Mouse (Mus musculus) limb, embryonic 12.5 days (tissue): ENCODE measurements at regions not wholly inside any gene's neighbourhood (a gene's known extent, or its start where the extent isn't known, plus 50 kb on each side); places are given as distances from the start of the nearest gene placed in this dataset.

ENCODE experiments used
- ATAC-seq: fragments of 200-750 bp; cut with Nextera tagmentation; 2 replicates; pipeline ENCODE4 v1.8.0; 2017; ENCODE audit warnings: low read depth, moderate TSS enrichment; ENCODE audit not compliant: insufficient number of reproducible peaks, insufficient read depth, low FRiP score, low TSS enrichment
- H3K27ac ChIP-seq: fragments of 300-500 bp; sonication (generic); 2 replicates; pipeline ENCODE4 v1.5.1; 2016; ENCODE audit warnings: mild to moderate bottlenecking, moderate library complexity
- H3K27me3 ChIP-seq: fragments of 300-500 bp; sonication (generic); 2 replicates; pipeline ENCODE4 v1.6.1; 2016; ENCODE audit warnings: mild to moderate bottlenecking, moderate library complexity
- H3K36me3 ChIP-seq: fragments of 300-500 bp; sonication (generic); 2 replicates; pipeline ENCODE4 v1.6.1; 2016; ENCODE audit warnings: mild to moderate bottlenecking, moderate library complexity
- H3K4me1 ChIP-seq: fragments of 300-500 bp; sonication (generic); replicated peaks from 2 replicates; pipeline ENCODE4 v1.6.1; 2016
- H3K4me2 ChIP-seq: fragments of 300-500 bp; sonication (generic); 2 replicates; pipeline ENCODE4 v1.6.1; 2016; ENCODE audit warnings: mild to moderate bottlenecking, moderate library complexity
- H3K4me3 ChIP-seq: fragments of 300-500 bp; sonication (generic); replicated peaks from 2 replicates; pipeline ENCODE4 v1.5.1; 2016; ENCODE audit warnings: mild to moderate bottlenecking
- H3K9ac ChIP-seq: fragments of 300-500 bp; sonication (generic); replicated peaks from 2 replicates; pipeline ENCODE4 v1.6.1; 2016; ENCODE audit warnings: mild to moderate bottlenecking, moderate library complexity
- H3K9me3 ChIP-seq: fragments of 300-500 bp; sonication (generic); 2 replicates; pipeline ENCODE4 v1.6.1; 2016; ENCODE audit warnings: mild to moderate bottlenecking, moderate library complexity
- WGBS: fragments of 180-500 bp; shearing (Covaris S2); methylation state at CpG from one replicate; pipeline ENCODE4 v1.1.7; 2016; 5-methylcytosine and 5-hydroxymethylcytosine counted together

GRCm38 (mm10) chr8:80318231-80318870, 175.2 kb upstream of the Gypa start:
- H3K9me3 ChIP-seq, result no peaks in the 10 kb centered on the region
- WGBS, result 8% methylated on average over 6 of the region's 6 CpGs
- H3K36me3 ChIP-seq, result no peaks in the 10 kb centered on the region
- peaks cover 49% of the 10 kb centered on the region for H3K4me1 ChIP-seq
- ATAC-seq, result peak; percentile 78
- H3K27ac ChIP-seq, result peak overlapping the region; percentile 56; the same call in 1 of the 2 replicates
- H3K9ac ChIP-seq, result no peak overlapping the region
- H3K4me2 ChIP-seq, result no peak overlapping the region
- H3K27me3 ChIP-seq, result peaks cover 6% of the 10 kb centered on the region; the same call in 1 of the 2 replicates
- H3K4me3 ChIP-seq, result no peak overlapping the region

- Histone ChIP-seq H3K27me3 (peaks cover 16% of the 10 kb centered on the region; the same call in 1 of the 2 replicates), H3K9me3 (no peaks in the 10 kb centered on the region), H3K36me3 (no peaks in the 10 kb centered on the region), H3K4me1 (peaks cover 46% of the 10 kb centered on the region), H3K27ac (peak overlapping the region; percentile 62; the same call in 1 of the 2 replicates), H3K9ac (no peak overlapping the region), H3K4me3 (peak overlapping the region; percentile 17; the same call in 1 of the 2 replicates), H3K4me2 (peak overlapping the region; percentile 52)
- ATAC-seq, result peak; percentile 54; the same call in 1 of the 2 replicates
- 3% methylated on average over 13 of the region's 13 CpGs for WGBS
These were observed 178.2 kb upstream of the Gypa start for GRCm38 (mm10) chr8:80315371-80315770.

- Histone ChIP-seq H3K27ac (peak overlapping the region; percentile 64), H3K9me3 (no peaks in the 10 kb centered on the region), H3K36me3 (no peaks in the 10 kb centered on the region), H3K27me3 (peaks cover 16% of the 10 kb centered on the region; the same call in 1 of the 2 replicates), H3K4me3 (no peak overlapping the region), H3K4me2 (peak overlapping the region; percentile 52), H3K4me1 (peaks cover 42% of the 10 kb centered on the region), H3K9ac (no peak overlapping the region)
- 3% methylated on average over 7 of the region's 7 CpGs for whole genome bisulfite sequencing
- peak; percentile 71 for ATAC-seq
These were observed 178.8 kb upstream of the Gypa start for GRCm38 (mm10) chr8:80314826-80315225.

- Histone ChIP-seq H3K4me2 (peak overlapping the region; percentile 52), H3K4me1 (peaks cover 36% of the 10 kb centered on the region), H3K36me3 (no peaks in the 10 kb centered on the region), H3K9ac (no peak overlapping the region), H3K27ac (0 out of 2 replicates have a peak overlapping the region, but pooled peaks have one; percentile 50), H3K27me3 (peaks cover 16% of the 10 kb centered on the region; the same call in 1 of the 2 replicates), H3K9me3 (no peaks in the 10 kb centered on the region), H3K4me3 (no peak overlapping the region)
- 26% methylated on average over 12 of the region's 12 CpGs for WGBS
- no peak for ATAC-seq
These were observed 179.5 kb upstream of the Gypa start for GRCm38 (mm10) chr8:80313883-80314635.

GRCm38 (mm10) chr8:80307761-80308160, 185.8 kb upstream of the Gypa start:
- Histone ChIP-seq H3K9me3 (no peaks in the 10 kb centered on the region), H3K36me3 (no peaks in the 10 kb centered on the region), H3K27ac (no peak overlapping the region), H3K4me2 (no peak overlapping the region), H3K27me3 (0 out of 2 replicates have a peak, but pooled peaks cover 8% of the 10 kb centered on the region), H3K9ac (no peak overlapping the region), H3K4me1 (no peaks in the 10 kb centered on the region), H3K4me3 (no peak overlapping the region)
- no peak for ATAC-seq
- 82% methylated on average over 4 of the region's 4 CpGs for WGBS

- Histone ChIP-seq H3K4me2 (no peak overlapping the region), H3K9me3 (no peaks in the 10 kb centered on the region), H3K9ac (no peak overlapping the region), H3K27me3 (no peaks in the 10 kb centered on the region), H3K4me1 (no peaks in the 10 kb centered on the region), H3K4me3 (no peak overlapping the region), H3K36me3 (no peaks in the 10 kb centered on the region), H3K27ac (no peak overlapping the region)
- no peak for ATAC-seq
- 77% methylated on average over 5 of the region's 5 CpGs for WGBS
These were observed 195.0 kb upstream of the Gypa start for GRCm38 (mm10) chr8:80298596-80298995.

GRCm38 (mm10) chr8:80290311-80290710, 203.3 kb upstream of the Gypa start:
- no peaks in the 10 kb centered on the region for H3K9me3 ChIP-seq
- H3K4me1 ChIP-seq, result no peaks in the 10 kb centered on the region
- no peaks in the 10 kb centered on the region for H3K27me3 ChIP-seq
- 86% methylated on average over 1 of the region's 1 CpGs for WGBS
- no peaks in the 10 kb centered on the region for H3K36me3 ChIP-seq
- no peak overlapping the region for H3K4me3 ChIP-seq
- H3K4me2 ChIP-seq, result no peak overlapping the region
- H3K27ac ChIP-seq, result no peak overlapping the region
- ATAC-seq, result no peak
- H3K9ac ChIP-seq, result no peak overlapping the region

GRCm38 (mm10) chr8:80289282-80289681, 204.3 kb upstream of the Gypa start:
- Histone ChIP-seq H3K4me2 (no peak overlapping the region), H3K9me3 (no peaks in the 10 kb centered on the region), H3K4me3 (no peak overlapping the region), H3K36me3 (no peaks in the 10 kb centered on the region), H3K27ac (no peak overlapping the region), H3K27me3 (no peaks in the 10 kb centered on the region), H3K4me1 (no peaks in the 10 kb centered on the region), H3K9ac (no peak overlapping the region)
- WGBS, result 46% methylated on average over 6 of the region's 6 CpGs
- no peak for ATAC-seq

- Histone ChIP-seq H3K27ac (no peak overlapping the region), H3K4me3 (no peak overlapping the region), H3K9me3 (no peaks in the 10 kb centered on the region), H3K9ac (no peak overlapping the region), H3K4me1 (peaks cover 8% of the 10 kb centered on the region; the same call in 1 of the 2 replicates), H3K36me3 (no peaks in the 10 kb centered on the region), H3K4me2 (no peak overlapping the region), H3K27me3 (no peaks in the 10 kb centered on the region)
- 59% methylated on average over 7 of the region's 7 CpGs for WGBS
- no peak for ATAC-seq
These were observed 211.2 kb upstream of the Hhip start for GRCm38 (mm10) chr8:80268910-80269460.

- H3K9me3 ChIP-seq, result no peaks in the 10 kb centered on the region
- ATAC-seq, result no peak
- H3K4me3 ChIP-seq, result no peak overlapping the region
- 88% methylated on average over 2 of the region's 2 CpGs for WGBS
- no peaks in the 10 kb centered on the region for H3K36me3 ChIP-seq
- no peaks in the 10 kb centered on the region for H3K27me3 ChIP-seq
- H3K27ac ChIP-seq, result no peak overlapping the region
- H3K4me1 ChIP-seq, result peaks cover 25% of the 10 kb centered on the region
- H3K4me2 ChIP-seq, result no peak overlapping the region
- no peak overlapping the region for H3K9ac ChIP-seq
These were observed 207.1 kb upstream of the Hhip start for GRCm38 (mm10) chr8:80264915-80265314.

GRCm38 (mm10) chr8:80263468-80263945, 205.7 kb upstream of the Hhip start:
- peak; percentile 66 for ATAC-seq
- no peak overlapping the region for H3K4me3 ChIP-seq
- H3K4me1 ChIP-seq, result peaks cover 25% of the 10 kb centered on the region
- H3K27me3 ChIP-seq, result no peaks in the 10 kb centered on the region
- H3K9ac ChIP-seq, result no peak overlapping the region
- peak overlapping the region; percentile 39 for H3K4me2 ChIP-seq
- WGBS, result 11% methylated on average over 11 of the region's 11 CpGs
- 0 out of 2 replicates have a peak overlapping the region, but pooled peaks have one; percentile 23 for H3K27ac ChIP-seq
- H3K36me3 ChIP-seq, result no peaks in the 10 kb centered on the region
- H3K9me3 ChIP-seq, result no peaks in the 10 kb centered on the region
